Mouse (Mus musculus) liver, embryonic 16.5 days (tissue): ENCODE results near the gene 1700020A23Rik. TPM values are rescaled to one million over a fixed set of nuclear protein-coding genes. Genes with fewer than 3 reads are reported as not detected.

Experiments used
- ATAC-seq: fragments of 200-750 bp; cut with Nextera tagmentation; 2 replicates; pipeline ENCODE4 v1.8.0; 2017; ENCODE audit warnings: low read depth, mild to moderate bottlenecking, moderate number of reproducible peaks, moderate library complexity
- H3K27ac ChIP-seq: fragments of 300-500 bp; sonication (generic); 2 replicates; pipeline ENCODE4 v1.5.1; 2014; ENCODE audit warnings: mild to moderate bottlenecking, low read length
- H3K27me3 ChIP-seq: fragments of 300-500 bp; sonication (generic); 2 replicates; pipeline ENCODE4 v1.6.1; 2014; ENCODE audit warnings: low read depth, low read length, mixed read lengths; ENCODE audit not compliant: control insufficient read depth, insufficient read depth
- H3K36me3 ChIP-seq: fragments of 300-500 bp; sonication (generic); 2 replicates; pipeline ENCODE4 v1.6.1; 2014; ENCODE audit warnings: mild to moderate bottlenecking; ENCODE audit not compliant: control insufficient read depth, insufficient read depth
- H3K4me1 ChIP-seq: fragments of 300-500 bp; sonication (generic); 2 replicates; pipeline ENCODE4 v1.6.1; 2014; ENCODE audit warnings: low read depth, low read length, mixed read lengths; ENCODE audit not compliant: control insufficient read depth
- H3K4me2 ChIP-seq: fragments of 300-500 bp; sonication (generic); 2 replicates; pipeline ENCODE4 v1.6.1; 2014; ENCODE audit warnings: low read depth, low read length, mixed read lengths
- H3K4me3 ChIP-seq: fragments of 300-500 bp; sonication (generic); 2 replicates; pipeline ENCODE4 v1.5.1; 2014; ENCODE audit warnings: low read depth, mild to moderate bottlenecking, low read length
- H3K9ac ChIP-seq: fragments of 300-500 bp; sonication (generic); 2 replicates; pipeline ENCODE4 v1.6.1; 2014; ENCODE audit warnings: low read depth, low read length
- H3K9me3 ChIP-seq: fragments of 300-500 bp; sonication (generic); replicated peaks from 2 replicates; pipeline ENCODE4 v1.6.1; 2016; ENCODE audit warnings: low read length; ENCODE audit not compliant: control insufficient read depth
- WGBS: fragments of 180-500 bp; shearing (Covaris S2); extraction: QIAGEN DNeasy Blood & Tissue Kit; methylation state at CpG from one replicate; pipeline ENCODE4 v1.1.7; 2014; ENCODE audit not compliant: insufficient replicate concordance; 5-methylcytosine and 5-hydroxymethylcytosine counted together
- polyA plus RNA-seq: library from polyadenylated mRNA; unstranded; fragments of >200 nt; fragmentation: Nextera tagmentation; extraction: Ambion mirVana; gene quantifications from 2 replicates; pipeline ENCODE4 v1.2.1, GENCODE M21; 2015

1700020A23Rik gene
- polyA plus RNA-seq, 1 experiment from 2014 or later = not detected

GRCm38 (mm10) chr2:130442162-130442561, 37.1 kb downstream of the 1700020A23Rik start:
- no peak overlapping the region for H3K4me3 ChIP-seq
- no peaks in the 10 kb centered on the region for H3K9me3 ChIP-seq
- H3K36me3 ChIP-seq = peaks cover 40% of the 10 kb centered on the region
- 45% methylated on average over 10 of the region's 10 CpGs for WGBS
- H3K27ac ChIP-seq = no peak overlapping the region
- no peaks in the 10 kb centered on the region for H3K27me3 ChIP-seq
- H3K4me2 ChIP-seq = no peak overlapping the region
- no peak overlapping the region for H3K9ac ChIP-seq
- peak; percentile 79 for ATAC-seq
- H3K4me1 ChIP-seq = peaks cover 12% of the 10 kb centered on the region

- Histone ChIP-seq H3K36me3 (peaks cover 4% of the 10 kb centered on the region), H3K27me3 (peaks cover 7% of the 10 kb centered on the region; the same call in 1 of the 2 replicates), H3K9ac (no peak overlapping the region), H3K4me1 (peaks cover 27% of the 10 kb centered on the region), H3K9me3 (no peaks in the 10 kb centered on the region), H3K4me2 (no peak overlapping the region), H3K27ac (no peak overlapping the region), H3K4me3 (no peak overlapping the region)
- ATAC-seq = no peak
These were observed 43.4 kb downstream of the 1700020A23Rik start for GRCm38 (mm10) chr2:130448449-130448848.

GRCm38 (mm10) chr2:130449021-130449793, 44.1 kb downstream of the 1700020A23Rik start:
- Histone ChIP-seq H3K4me2 (peak overlapping the region; percentile 86), H3K36me3 (no peaks in the 10 kb centered on the region), H3K9me3 (no peaks in the 10 kb centered on the region), H3K9ac (peak overlapping the region; percentile 91), H3K4me3 (peak overlapping the region; percentile 89), H3K4me1 (peaks cover 27% of the 10 kb centered on the region), H3K27me3 (peaks cover 7% of the 10 kb centered on the region; the same call in 1 of the 2 replicates), H3K27ac (no peak overlapping the region)
- no peak for ATAC-seq
- WGBS = 6% methylated on average over 17 of the region's 17 CpGs

GRCm38 (mm10) chr2:130449794-130450433, 44.9 kb downstream of the 1700020A23Rik start, which contains the start of gene Ptpra:
Gene Ptpra, plus strand, starts transcription at chr2:130450278.
- whole genome bisulfite sequencing = under 1% methylated on average over 47 of the region's 50 CpGs
- Histone ChIP-seq H3K4me3 (peak within 1 kb of the TSS; percentile 89), H3K4me1 (peaks cover 34% of the 10 kb centered on the region)

GRCm38 (mm10) chr2:130450434-130450796, 45.4 kb downstream of the 1700020A23Rik start:
- Histone ChIP-seq H3K4me2 (peak overlapping the region; percentile 86), H3K36me3 (no peaks in the 10 kb centered on the region), H3K27ac (peak overlapping the region; percentile 80), H3K9ac (peak overlapping the region; percentile 91), H3K27me3 (peaks cover 7% of the 10 kb centered on the region; the same call in 1 of the 2 replicates), H3K9me3 (no peaks in the 10 kb centered on the region), H3K4me1 (peaks cover 34% of the 10 kb centered on the region), H3K4me3 (peak overlapping the region; percentile 89)
- WGBS = under 1% methylated on average over 45 of the region's 47 CpGs
- ATAC-seq = peak; percentile 92

More at GRCm38 (mm10) chr2:130449794-130450433, 44.9 kb downstream of the 1700020A23Rik start, which contains the start of gene Ptpra:
- Histone ChIP-seq H3K27me3 (peaks cover 7% of the 10 kb centered on the region; the same call in 1 of the 2 replicates), H3K4me2 (peak within 1 kb of the TSS; percentile 86), H3K36me3 (no peaks in the 10 kb centered on the region), H3K9me3 (no peaks in the 10 kb centered on the region), H3K9ac (peak within 1 kb of the TSS; percentile 91), H3K27ac (peak within 1 kb of the TSS; percentile 80)
- ATAC-seq = peak; percentile 98

- Histone ChIP-seq H3K27ac (no peak overlapping the region), H3K27me3 (peaks cover 7% of the 10 kb centered on the region; the same call in 1 of the 2 replicates), H3K4me1 (peaks cover 34% of the 10 kb centered on the region), H3K36me3 (no peaks in the 10 kb centered on the region), H3K9me3 (no peaks in the 10 kb centered on the region), H3K4me3 (peak overlapping the region; percentile 89), H3K4me2 (peak overlapping the region; percentile 86), H3K9ac (peak overlapping the region; percentile 91)
- ATAC-seq = no peak
- 69% methylated on average over 14 of the region's 14 CpGs for WGBS
These were observed 46.1 kb downstream of the 1700020A23Rik start for GRCm38 (mm10) chr2:130451086-130451726.

GRCm38 (mm10) chr2:130451727-130452090, 46.6 kb downstream of the 1700020A23Rik start:
- no peak for ATAC-seq
- 59% methylated on average over 3 of the region's 3 CpGs for WGBS
- no peaks in the 10 kb centered on the region for H3K36me3 ChIP-seq
- H3K27ac ChIP-seq = no peak overlapping the region
- peaks cover 34% of the 10 kb centered on the region for H3K4me1 ChIP-seq
- H3K4me3 ChIP-seq = peak overlapping the region; percentile 89
- no peaks in the 10 kb centered on the region for H3K9me3 ChIP-seq
- H3K27me3 ChIP-seq = peaks cover 7% of the 10 kb centered on the region; the same call in 1 of the 2 replicates
- peak overlapping the region; percentile 86 for H3K4me2 ChIP-seq
- peak overlapping the region; percentile 22 for H3K9ac ChIP-seq

DNA sequence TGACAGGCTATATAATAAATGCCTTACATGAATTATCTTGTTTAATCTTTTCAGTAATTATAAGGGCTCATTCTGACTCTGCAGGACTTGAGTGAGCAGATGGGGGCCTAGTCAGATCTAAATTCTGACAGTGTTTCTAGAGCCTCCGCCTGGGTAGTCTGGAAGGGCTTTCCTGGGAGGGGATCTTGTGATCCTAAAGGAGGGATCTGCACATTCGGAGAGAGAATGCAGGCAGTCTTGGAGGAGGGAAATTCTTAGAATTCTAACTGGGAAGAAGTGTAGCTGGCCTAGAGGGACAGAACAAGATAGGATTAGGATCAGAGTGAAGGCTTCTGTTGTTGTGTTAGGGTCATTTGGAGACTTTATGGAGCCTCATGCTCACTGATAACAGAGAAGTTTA, 47.2 kb downstream of the 1700020A23Rik start:
- Histone ChIP-seq H3K4me3 (no peak overlapping the region), H3K4me1 (peaks cover 34% of the 10 kb centered on the region), H3K4me2 (no peak overlapping the region), H3K27ac (no peak overlapping the region), H3K9ac (no peak overlapping the region), H3K27me3 (peaks cover 7% of the 10 kb centered on the region; the same call in 1 of the 2 replicates), H3K9me3 (no peaks in the 10 kb centered on the region), H3K36me3 (no peaks in the 10 kb centered on the region)
- 63% methylated on average over 2 of the region's 2 CpGs for WGBS
- ATAC-seq = no peak
